Mouse (Mus musculus): ENCODE data around the gene Rps8. TPM values are rescaled to one million over a fixed set of nuclear protein-coding genes. Genes with fewer than 3 reads are reported as not detected.
"Not testable (repeated sequence)": the region's sequence is repeated elsewhere in the genome, so short reads cannot be mapped to it uniquely, and the experiment has no call there.

Rps8 gene
- total RNA-seq (2021): 100 to 1,000 TPM; 576 to 601 TPM
- long read RNA-seq, transcript Rps8-201 (6 exons, 860 nt): major isoform, 49 of 55 reads
- long read RNA-seq, partial matches to known transcripts: 3 of 55 reads
- long read RNA-seq, other reads (novel, unspliced or antisense): 2 of 55 reads

DNA sequence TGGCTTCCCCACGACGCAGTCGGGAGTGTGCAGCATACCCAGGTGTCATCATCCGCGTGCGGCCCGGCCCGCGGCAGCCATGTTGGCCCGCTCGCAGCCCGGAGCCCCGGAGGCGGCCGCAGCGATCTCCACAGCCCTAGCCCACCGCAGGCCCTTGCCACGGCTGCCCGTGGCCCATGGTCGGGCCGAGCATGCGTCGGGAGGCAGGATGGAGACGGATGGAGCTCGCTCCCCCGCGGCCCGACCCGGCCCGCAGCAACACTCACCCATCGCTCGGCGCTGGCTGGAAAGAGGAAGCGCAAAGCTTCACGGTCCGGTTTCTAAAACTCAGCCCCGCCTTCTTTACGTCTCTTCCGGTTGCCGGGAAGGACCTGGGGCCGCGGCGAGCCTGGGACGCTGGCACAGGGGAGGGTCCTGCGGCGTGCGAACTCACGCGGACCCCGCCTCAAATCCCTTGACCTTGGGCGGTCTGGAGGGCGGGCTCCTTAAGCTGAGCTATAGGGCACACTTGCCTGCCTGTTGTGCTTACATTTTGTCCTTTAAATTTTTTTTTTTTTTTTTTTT lies at the start of gene Rps8:
TSS of gene Rps8 (minus strand) at position 452 of the 564 bp plus-strand sequence.
- peak; percentile 86 to 90 for DNase-seq (ENCODE audit: low spot score in 2 of 2)

- no peak for DNase-seq (ENCODE audit: low spot score in 2 of 2)
These were observed 46.9 kb upstream of the Rps8 start for GRCm38 (mm10) chr4:117202992-117203354.

DNA sequence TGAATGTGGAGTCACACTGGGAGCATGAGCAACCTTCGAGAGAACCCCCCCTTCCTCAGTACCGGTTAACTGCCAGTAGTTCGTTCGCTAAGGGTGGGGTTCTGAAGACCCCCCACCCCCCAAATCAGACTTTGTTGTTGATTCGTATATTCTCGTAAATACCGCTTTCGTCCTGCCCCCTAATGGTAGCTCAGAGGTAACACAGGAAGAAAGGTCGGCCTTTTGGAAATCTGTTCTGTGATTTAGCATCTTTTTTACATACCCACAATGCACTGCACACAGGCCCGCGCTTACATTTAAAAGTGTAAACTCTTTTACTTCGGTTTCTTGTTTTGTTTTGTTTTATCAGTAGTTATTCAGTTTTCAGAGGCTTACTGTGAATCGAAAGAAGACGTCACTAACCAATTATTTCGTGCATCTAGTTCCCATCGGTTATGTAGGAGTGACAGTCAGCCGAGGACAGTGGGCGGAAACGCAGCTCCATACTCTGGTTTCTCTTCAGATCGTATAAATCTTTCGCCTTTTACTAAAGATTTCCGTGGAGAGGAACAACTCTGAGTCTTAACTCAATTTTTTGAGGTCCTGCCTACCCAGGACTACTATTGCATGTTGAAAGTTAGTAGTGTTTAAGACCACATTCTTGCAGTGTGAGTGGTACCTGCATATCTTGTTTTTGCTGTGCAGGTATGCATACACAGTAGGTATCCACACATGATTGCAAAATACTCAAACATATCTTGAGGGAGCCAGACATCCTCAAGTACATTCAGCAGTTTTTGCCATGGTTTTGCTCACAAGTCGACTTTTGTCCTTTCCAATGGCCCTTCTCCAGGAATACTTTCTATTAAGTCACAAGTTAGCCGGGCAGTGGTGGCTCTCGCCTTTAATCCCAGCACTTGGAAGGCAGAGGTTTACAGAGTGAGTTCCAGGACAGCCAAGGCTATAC lies 46.3 kb upstream of the Rps8 start:
- peak in 1 of 2 experiments; percentile 51 for DNase-seq (ENCODE audit: low spot score in 2 of 2)

DNA sequence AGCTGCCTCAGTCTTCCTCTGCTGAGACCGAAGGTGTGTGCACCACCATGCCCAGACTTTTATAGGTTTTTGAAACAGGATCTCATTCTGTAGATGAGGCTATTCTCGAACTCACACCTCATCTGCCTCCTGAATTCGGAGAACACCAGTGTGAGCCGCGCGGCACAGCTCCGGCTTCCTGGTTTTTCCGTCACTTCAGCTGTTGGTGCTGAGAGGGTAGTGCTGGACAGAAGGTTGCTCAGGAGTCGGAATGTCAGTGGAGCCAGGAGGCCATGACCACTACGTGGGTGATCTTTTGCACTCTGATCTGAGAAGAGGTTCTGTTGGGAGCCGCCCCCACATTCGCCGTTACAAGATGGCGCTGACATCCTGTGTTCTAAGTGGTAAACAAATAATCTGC lies 35.8 kb upstream of the Rps8 start:
- no peak for DNase-seq (ENCODE audit: low spot score in 2 of 2)

DNA sequence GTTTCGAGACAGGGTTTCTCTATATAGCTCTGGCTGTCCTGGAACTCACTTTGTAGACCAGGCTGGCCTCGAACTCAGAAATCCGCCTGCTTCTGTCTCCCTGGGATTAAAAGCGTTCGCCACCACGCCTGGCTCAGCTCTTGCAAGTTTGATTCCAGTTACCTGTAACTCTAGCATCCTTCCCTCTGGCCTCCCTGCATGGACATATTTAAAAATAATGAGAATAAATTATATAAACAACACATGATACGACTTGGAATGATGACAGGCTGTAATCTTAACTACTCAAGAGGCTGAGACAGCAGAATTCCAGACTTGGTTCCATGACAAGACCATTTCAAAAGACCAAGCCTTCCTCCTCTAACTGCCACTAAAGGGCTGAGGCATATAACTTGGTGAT lies 34.6 kb upstream of the Rps8 start:
- DNase-seq (ENCODE audit: low spot score in 2 of 2): no peak

DNA sequence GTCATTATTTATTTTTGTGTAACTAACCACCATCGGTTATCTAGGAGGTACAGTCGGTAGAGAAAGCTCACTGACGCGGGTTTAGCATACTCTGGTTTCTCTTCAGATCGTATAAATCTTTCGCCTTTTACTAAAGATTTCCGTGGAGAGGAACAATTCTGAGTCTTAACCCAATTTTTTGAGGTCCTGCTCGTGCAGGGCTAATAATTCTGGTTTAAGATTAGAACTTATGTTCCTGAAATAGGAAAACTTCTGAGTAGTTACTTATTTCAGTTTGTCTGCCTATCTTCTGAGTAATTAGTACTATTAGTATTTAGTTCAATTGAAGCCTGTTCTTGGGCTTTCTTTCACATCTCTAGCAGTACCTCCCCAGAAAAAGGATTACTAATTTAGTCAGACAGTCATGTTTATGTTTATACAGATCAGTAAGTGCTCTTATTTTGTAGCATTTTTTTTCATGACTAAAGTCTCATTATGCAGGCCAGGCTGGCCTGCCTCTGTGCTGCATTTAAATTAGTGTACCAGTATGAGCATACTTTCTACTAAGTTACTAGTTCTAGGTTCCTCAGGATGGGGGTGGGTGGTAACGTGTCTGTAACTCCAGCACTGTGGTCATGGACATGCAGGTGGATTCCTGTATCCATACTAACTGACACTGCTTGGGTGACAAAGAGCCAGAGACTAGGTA lies 34.0 kb upstream of the Rps8 start:
- DNase-seq (ENCODE audit: low spot score in 2 of 2): peak in 1 of 2 experiments; percentile 13

- DNase-seq (ENCODE audit: low spot score in 2 of 2): peak; percentile 46 to 90
These were observed 33.4 kb upstream of the Rps8 start for GRCm38 (mm10) chr4:117189382-117189855.

DNA sequence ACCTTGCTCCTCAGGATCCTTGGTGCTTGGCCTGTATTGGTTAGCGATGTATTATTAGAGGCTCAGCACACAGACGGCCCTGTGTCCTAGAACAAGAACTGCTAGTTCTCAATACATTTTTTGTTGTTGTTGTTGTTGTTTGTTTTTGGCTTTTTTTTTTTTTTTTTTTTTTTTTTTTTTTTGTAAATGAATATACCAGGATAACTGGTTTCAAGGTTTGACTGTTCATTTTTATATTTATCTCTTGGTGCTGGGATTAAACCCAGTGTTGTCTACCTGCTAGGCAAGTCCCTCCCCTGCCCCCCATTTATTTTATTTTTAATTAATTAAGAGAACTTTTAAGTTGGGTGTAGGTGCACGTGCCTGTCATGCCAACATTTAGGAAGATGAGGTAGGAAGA lies 32.9 kb upstream of the Rps8 start:
- DNase-seq (ENCODE audit: low spot score in 2 of 2): no peak

DNA sequence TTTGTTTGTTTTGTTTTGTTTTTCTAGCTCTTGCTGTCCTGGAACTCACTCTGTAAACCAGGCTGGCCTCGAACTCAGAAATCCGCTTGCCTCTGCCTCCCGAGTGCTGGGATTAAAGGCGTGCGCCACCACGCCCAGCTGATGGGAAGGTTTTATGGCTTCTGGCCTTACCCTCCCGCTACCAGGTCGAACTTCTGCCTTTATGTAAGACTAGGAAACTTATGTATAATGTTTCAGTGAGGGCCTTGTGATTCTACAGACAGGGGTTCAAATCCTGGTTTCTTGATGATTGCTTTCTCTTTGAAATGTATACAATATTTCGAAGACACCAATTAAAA lies 26.7 kb upstream of the Rps8 start:
- not testable (repeated sequence) for DNase-seq (ENCODE audit: low spot score in 2 of 2)

- peak; percentile 87 to 97 for DNase-seq (ENCODE audit: low spot score in 2 of 2)
These were observed 26.1 kb upstream of the Rps8 start, which contains the start of gene Kif2c for GRCm38 (mm10) chr4:117181863-117182758. Gene Kif2c (minus strand): TSS chr4:117182639.

GRCm38 (mm10) chr4:117169936-117170335 lies 13.9 kb upstream of the Rps8 start:
- DNase-seq (ENCODE audit: low spot score in 2 of 2): no peak

DNA sequence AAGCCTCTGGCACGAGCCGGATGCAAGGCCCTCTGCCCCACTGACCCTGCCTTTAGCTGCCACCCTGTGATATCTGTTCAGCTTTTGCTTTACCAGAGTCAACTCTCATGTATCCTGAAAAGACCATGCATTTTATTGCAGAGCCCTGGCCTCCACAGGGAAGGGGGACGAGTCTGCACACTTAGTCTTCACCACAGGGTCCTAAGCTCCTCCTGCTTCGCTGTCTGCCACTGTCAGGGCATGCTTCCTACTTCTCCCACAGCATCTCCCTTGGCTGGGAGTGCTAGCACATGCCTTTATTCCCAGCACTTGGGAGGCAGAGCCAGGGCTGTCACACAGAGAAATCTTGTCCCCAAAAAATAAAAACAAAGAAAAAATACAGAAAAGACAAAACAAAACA lies 5.1 kb upstream of the Rps8 start:
- DNase-seq (ENCODE audit: low spot score in 2 of 2): no peak

DNA sequence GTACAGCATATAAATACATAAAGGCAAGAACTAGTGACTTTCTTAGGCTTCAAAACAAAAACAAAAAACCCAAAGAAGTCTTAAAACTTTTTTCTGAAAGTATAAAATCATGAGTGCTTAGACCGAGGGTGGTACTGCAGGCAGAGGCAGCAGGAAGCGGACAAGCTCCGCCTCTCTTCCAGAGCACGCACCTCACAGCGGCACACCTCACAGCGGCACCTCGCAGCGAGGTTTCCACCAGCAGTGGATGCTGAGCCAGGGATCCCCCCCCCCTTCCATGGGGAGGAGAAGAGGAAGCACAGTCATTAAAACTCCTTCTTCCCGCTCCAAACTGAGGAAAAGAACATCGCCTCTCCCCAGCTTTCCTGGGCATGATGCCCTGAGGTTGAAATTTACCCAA lies 3.6 kb upstream of the Rps8 start:
- DNase-seq (ENCODE audit: low spot score in 2 of 2): no peak

GRCm38 (mm10) chr4:117156372-117156771 lies 329 bp upstream of the Rps8 start:
- no peak for DNase-seq (ENCODE audit: low spot score in 2 of 2)

GRCm38 (mm10) chr4:117155020-117155791 lies 837 bp downstream of the Rps8 start:
- DNase-seq (ENCODE audit: low spot score in 2 of 2): no peak

DNA sequence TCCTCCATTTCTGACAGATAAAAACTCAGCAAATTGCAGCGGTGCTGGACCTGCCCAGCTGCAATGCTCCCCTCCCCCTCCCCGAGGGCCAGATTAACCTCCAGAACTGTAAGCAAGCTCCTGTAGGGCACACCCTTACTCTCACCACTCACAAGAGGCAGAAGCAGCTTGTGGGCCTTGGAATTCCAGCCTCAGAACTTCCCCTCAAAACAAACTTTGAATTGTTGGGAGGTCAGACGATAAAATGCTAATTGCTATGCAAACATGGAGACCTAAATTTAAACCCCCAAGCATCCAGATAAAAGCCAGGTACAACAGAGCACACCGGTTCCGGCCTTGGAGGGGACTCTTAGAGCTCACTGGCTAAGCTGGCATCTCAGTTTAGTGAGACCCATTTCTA lies 3.3 kb downstream of the Rps8 start:
- DNase-seq (ENCODE audit: low spot score in 2 of 2): no peak

DNA sequence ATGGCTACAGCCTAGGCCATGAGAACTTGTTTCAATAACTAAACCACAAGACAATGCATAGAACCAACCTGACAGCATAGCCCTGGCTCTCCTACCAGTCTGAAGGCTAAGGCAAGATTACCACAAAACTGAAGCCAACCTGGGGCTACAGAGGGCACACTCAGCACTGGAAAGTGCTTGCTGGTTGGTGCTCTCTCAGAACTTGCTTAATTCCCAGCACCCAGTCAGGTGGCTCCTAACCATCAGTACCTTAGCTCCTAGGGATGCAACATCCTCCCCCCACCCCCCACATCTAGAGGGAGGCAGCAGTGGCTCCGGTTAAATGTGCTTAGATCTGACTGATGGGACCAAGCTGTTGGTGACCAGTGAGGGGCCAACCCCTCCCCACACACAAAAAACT lies 4.6 kb downstream of the Rps8 start:
- no peak for DNase-seq (ENCODE audit: low spot score in 2 of 2)

DNA sequence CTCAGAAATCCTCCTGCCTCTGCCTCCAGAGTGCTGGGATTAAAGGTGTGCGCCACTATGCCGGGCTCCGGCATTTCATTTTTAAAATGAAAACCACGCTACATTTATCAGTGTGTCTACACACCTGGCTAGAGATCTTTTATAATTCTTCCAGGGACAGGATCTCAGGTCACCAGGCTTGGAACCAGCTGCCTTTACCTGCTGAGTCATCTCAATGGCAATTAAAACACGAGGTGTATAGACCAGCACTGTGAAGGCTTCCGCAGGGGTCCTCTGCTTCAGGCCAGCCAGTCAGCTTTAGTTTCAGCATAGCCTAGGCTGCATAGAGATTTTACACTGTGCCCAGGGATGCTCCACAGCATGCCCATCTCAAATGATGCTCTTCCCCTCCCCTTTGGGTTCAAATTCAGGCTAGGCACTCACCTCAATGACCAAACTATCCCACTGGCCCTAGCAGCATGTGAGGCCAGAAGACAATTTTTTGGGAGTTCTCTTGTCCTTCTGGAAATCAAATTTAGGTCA lies 5.8 kb downstream of the Rps8 start:
- no peak for DNase-seq (ENCODE audit: low spot score in 2 of 2)

DNA sequence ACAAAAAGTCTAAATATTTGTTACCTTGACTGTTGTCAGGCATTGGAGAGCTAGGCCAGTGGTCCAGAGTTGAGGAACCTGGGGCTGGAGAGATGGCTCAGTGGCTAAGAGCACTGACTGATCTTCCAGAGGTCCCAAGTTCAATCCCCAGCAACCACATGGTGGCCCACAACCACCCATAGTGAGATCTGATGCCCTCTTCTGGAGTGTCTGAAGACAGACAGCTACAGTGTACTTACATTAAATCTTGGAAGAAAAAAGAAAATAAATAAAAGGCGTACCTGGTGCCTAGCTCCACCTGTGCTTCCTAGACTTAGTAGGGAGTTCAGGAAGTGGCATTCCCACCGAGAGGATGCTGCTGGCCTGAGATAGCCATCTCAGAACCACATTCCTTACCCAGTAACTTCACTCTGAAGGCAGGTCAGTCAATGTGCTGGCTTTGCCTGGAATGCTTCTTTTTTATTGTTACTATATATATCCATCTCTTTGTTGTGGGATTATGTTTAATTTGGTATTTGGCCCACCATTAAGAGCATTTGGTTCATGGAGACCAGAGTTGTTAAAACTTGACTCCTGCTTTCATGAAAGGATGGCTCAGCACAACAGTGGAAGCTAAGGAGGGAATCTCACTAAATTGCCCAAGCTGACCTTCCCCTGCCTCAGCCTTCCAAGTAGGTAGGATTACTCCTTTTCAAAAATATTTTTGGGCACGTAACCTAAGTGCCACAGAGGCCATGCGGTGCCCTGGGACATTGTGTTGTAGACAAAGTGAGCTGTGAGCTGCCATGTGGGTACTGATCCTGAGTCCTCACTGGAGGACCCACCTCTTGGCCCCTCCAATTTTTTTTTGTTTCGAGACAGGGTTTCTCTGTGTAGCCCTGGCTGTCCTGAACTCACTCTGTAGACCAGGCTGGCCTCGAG lies 6.5 kb downstream of the Rps8 start:
- DNase-seq (ENCODE audit: low spot score in 2 of 2): no peak
